Mouse (Mus musculus): ENCODE results near the gene Myo1d. TPM values are rescaled to one million over a fixed set of nuclear protein-coding genes. Genes with fewer than 3 reads are reported as not detected.

Myo1d gene
- total RNA-seq, 2 experiments from 2014 or later, result 4.2 to 6.2 TPM

- ATAC-seq (ENCODE audit: poor library complexity, severe bottlenecking), result no peak
Measured at GRCm38 (mm10) chr11:80783460-80783859, 3.6 kb upstream of the Myo1d start.

GRCm38 (mm10) chr11:80781535-80781934 is 1.7 kb upstream of the Myo1d start:
- no peak for ATAC-seq (ENCODE audit: poor library complexity, severe bottlenecking)

GRCm38 (mm10) chr11:80778916-80779526 is 804 bp downstream of the Myo1d start:
- ATAC-seq (ENCODE audit: poor library complexity, severe bottlenecking), result no peak

- ATAC-seq (ENCODE audit: poor library complexity, severe bottlenecking), result no peak
Measured at GRCm38 (mm10) chr11:80778157-80778556, 1.7 kb downstream of the Myo1d start.

GRCm38 (mm10) chr11:80777708-80778107 is 2.1 kb downstream of the Myo1d start:
- no peak for ATAC-seq (ENCODE audit: poor library complexity, severe bottlenecking)

- ATAC-seq (ENCODE audit: poor library complexity, severe bottlenecking), result no peak
Measured at GRCm38 (mm10) chr11:80775535-80775934, 4.3 kb downstream of the Myo1d start.

GRCm38 (mm10) chr11:80772595-80773210 is 7.1 kb downstream of the Myo1d start:
- ATAC-seq (ENCODE audit: poor library complexity, severe bottlenecking), result no peak

GRCm38 (mm10) chr11:80771596-80772250 is 8.1 kb downstream of the Myo1d start:
- no peak for ATAC-seq (ENCODE audit: poor library complexity, severe bottlenecking)

GRCm38 (mm10) chr11:80771186-80771585 is 8.6 kb downstream of the Myo1d start:
- ATAC-seq (ENCODE audit: poor library complexity, severe bottlenecking), result no peak

GRCm38 (mm10) chr11:80767320-80767617 is 12.6 kb downstream of the Myo1d start:
- no peak for ATAC-seq (ENCODE audit: poor library complexity, severe bottlenecking)

- no peak for ATAC-seq (ENCODE audit: poor library complexity, severe bottlenecking)
Measured at GRCm38 (mm10) chr11:80766472-80767319, 13.1 kb downstream of the Myo1d start.

GRCm38 (mm10) chr11:80766068-80766467 is 13.8 kb downstream of the Myo1d start:
- no peak for ATAC-seq (ENCODE audit: poor library complexity, severe bottlenecking)

- no peak for ATAC-seq (ENCODE audit: poor library complexity, severe bottlenecking)
Measured at GRCm38 (mm10) chr11:80762066-80762465, 17.8 kb downstream of the Myo1d start.

- no peak for ATAC-seq (ENCODE audit: poor library complexity, severe bottlenecking)
Measured at GRCm38 (mm10) chr11:80761285-80761974, 18.4 kb downstream of the Myo1d start.

GRCm38 (mm10) chr11:80759023-80759422 is 20.8 kb downstream of the Myo1d start:
- no peak for ATAC-seq (ENCODE audit: poor library complexity, severe bottlenecking)

GRCm38 (mm10) chr11:80754201-80754600 is 25.6 kb downstream of the Myo1d start:
- no peak for ATAC-seq (ENCODE audit: poor library complexity, severe bottlenecking)

- no peak for ATAC-seq (ENCODE audit: poor library complexity, severe bottlenecking)
Measured at GRCm38 (mm10) chr11:80751168-80751567, 28.7 kb downstream of the Myo1d start.

GRCm38 (mm10) chr11:80749187-80749586 is 30.6 kb downstream of the Myo1d start:
- no peak for ATAC-seq (ENCODE audit: poor library complexity, severe bottlenecking)

GRCm38 (mm10) chr11:80745426-80745825 is 34.4 kb downstream of the Myo1d start:
- no peak for ATAC-seq (ENCODE audit: poor library complexity, severe bottlenecking)

GRCm38 (mm10) chr11:80743823-80744410 is 35.9 kb downstream of the Myo1d start:
- no peak for ATAC-seq (ENCODE audit: poor library complexity, severe bottlenecking)

GRCm38 (mm10) chr11:80742462-80742861 is 37.4 kb downstream of the Myo1d start:
- ATAC-seq (ENCODE audit: poor library complexity, severe bottlenecking), result no peak
